Mouse (Mus musculus): Measurements from ENCODE around the gene Sprr2d. TPM values are rescaled to one million over a fixed set of nuclear protein-coding genes. Genes with fewer than 3 reads are reported as not detected.

Sprr2d gene
- 1.1 and 1.4 TPM in 2 replicates for polyA plus RNA-seq (2015; fragmentation: Nextera tagmentation; extraction: Ambion mirVana)

- DNase-seq (ENCODE audit: low spot score), result no peak
These were observed at the start of gene Sprr2d for GRCm38 (mm10) chr3:92338840-92339239. Sprr2d (plus strand) TSS chr3:92339140.

- DNase-seq (ENCODE audit: low spot score), result no peak
These were observed 31.5 kb upstream of the Sprr2d start for GRCm38 (mm10) chr3:92307406-92307805.

GRCm38 (mm10) chr3:92316320-92316719, 22.6 kb upstream of the Sprr2d start, which contains the start of gene Sprr2b:
Sprr2b (plus strand) TSS chr3:92316620.
- DNase-seq (ENCODE audit: low spot score), result no peak

DNA sequence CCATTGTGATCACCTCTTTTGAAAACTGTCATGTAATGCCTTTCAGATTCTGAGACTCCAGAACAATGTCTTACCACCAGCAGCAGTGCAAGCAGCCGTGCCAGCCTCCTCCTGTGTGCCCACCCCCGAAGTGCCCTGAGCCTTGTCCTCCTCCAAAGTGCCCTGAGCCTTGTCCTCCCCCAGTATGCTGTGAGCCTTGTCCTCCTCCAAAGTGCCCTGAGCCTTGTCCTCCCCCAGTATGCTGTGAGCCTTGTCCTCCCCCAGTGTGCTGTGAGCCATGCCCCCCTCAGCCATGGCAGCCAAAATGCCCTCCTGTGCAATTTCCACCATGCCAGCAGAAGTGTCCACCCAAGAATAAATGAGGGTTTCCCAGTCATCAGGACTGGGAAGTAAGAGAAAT, 21.6 kb upstream of the Sprr2d start:
- DNase-seq (ENCODE audit: low spot score), result no peak

GRCm38 (mm10) chr3:92336278-92336677, 2.7 kb upstream of the Sprr2d start:
- DNase-seq (ENCODE audit: low spot score), result no peak

DNA sequence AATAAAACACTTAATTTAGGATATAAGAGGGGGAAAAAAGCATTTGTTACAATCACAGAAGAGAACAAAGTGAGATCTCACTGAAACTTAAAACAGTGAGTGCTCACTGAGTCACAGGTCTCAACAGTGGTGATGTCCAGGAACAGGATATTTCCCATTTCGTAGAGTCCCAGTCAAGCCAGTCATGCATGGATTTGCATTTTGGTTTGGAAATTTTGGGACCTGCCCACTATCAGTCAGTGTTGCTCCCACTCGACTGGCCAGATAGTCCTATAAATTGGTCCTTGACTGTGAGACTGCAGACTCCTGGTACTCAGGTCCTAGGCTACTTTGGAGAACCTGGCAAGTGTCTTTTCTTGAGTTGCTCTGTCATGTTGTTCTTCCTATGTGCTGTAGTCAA, 12.9 kb downstream of the Sprr2d start, which contains the start of gene Sprr2e:
Gene Sprr2e (plus strand): TSS at position 301 of the 400 bp plus-strand sequence.
- DNase-seq (ENCODE audit: low spot score), result no peak

GRCm38 (mm10) chr3:92361619-92362018, 22.7 kb downstream of the Sprr2d start:
- DNase-seq (ENCODE audit: low spot score), result no peak

DNA sequence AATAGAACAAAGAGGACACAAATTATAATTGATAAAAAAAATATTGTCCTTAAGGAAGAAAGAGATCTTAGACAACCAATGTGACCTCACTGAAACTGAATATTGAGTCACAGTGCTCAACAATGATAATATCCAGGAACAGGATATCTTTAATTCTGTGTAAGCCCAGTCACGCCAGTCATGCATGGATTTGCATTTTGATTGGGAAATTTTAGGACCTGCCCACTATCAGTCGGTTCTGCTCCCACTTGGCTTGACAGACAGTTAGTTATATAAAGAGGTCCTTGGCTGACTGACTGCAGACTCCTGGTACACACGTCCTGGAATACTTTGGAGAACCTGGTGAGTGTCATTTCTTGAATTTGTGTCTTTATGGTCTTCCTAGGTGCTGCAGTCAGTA, 25.9 kb downstream of the Sprr2d start, which contains the start of gene Sprr2f:
Gene Sprr2f (plus strand): TSS at position 301 of the 400 bp plus-strand sequence.
- DNase-seq (ENCODE audit: low spot score), result no peak

- no peak for DNase-seq (ENCODE audit: low spot score)
These were observed 34.7 kb downstream of the Sprr2d start for GRCm38 (mm10) chr3:92373613-92374012.

- no peak for DNase-seq (ENCODE audit: low spot score)
These were observed 46.4 kb downstream of the Sprr2d start, which contains the start of gene Sprr2h for GRCm38 (mm10) chr3:92385385-92385784. Sprr2h (plus strand) TSS chr3:92385685.

Other genes with a start within 250 kb of the Sprr2d start
- 0.61 and 0.67 TPM in 2 replicates for gene Prr9, start 215.2 kb upstream of the Sprr2d start, polyA plus RNA-seq (2015; fragmentation: Nextera tagmentation; extraction: Ambion mirVana)
- gene Lelp1, start 196.4 kb upstream of the Sprr2d start, polyA plus RNA-seq (2015; fragmentation: Nextera tagmentation; extraction: Ambion mirVana), result not detected in 2 replicates
- gene Sprr2a1, start 123.3 kb upstream of the Sprr2d start, polyA plus RNA-seq (2015; fragmentation: Nextera tagmentation; extraction: Ambion mirVana), result 2.0 and 2.5 TPM in 2 replicates
- gene Sprr2a2, start 123.2 kb upstream of the Sprr2d start, polyA plus RNA-seq (2015; fragmentation: Nextera tagmentation; extraction: Ambion mirVana), result 246 and 255 TPM in 2 replicates
- gene Sprr2a3, start 53.7 kb upstream of the Sprr2d start, polyA plus RNA-seq (2015; fragmentation: Nextera tagmentation; extraction: Ambion mirVana), result 17.8 and 22.9 TPM in 2 replicates
- gene Sprr2b, start 22.5 kb upstream of the Sprr2d start, polyA plus RNA-seq (2015; fragmentation: Nextera tagmentation; extraction: Ambion mirVana), result 0.51 and 0.96 TPM in 2 replicates
- gene Sprr2e, start 13.0 kb downstream of the Sprr2d start, polyA plus RNA-seq (2015; fragmentation: Nextera tagmentation; extraction: Ambion mirVana), result 0.22 and 0.38 TPM in 2 replicates
- gene Sprr2f, start 26.0 kb downstream of the Sprr2d start, polyA plus RNA-seq (2015; fragmentation: Nextera tagmentation; extraction: Ambion mirVana), result 1.3 and 1.5 TPM in 2 replicates
- gene Sprr2h, start 46.5 kb downstream of the Sprr2d start, polyA plus RNA-seq (2015; fragmentation: Nextera tagmentation; extraction: Ambion mirVana), result 0.39 TPM in 1 of 2 replicates, not detected in the other
- gene Sprr2i, start 68.9 kb downstream of the Sprr2d start, polyA plus RNA-seq (2015; fragmentation: Nextera tagmentation; extraction: Ambion mirVana), result 1.7 and 2.3 TPM in 2 replicates
- 0.19 and 0.29 TPM in 2 replicates for gene Sprr2j-ps, start 78.9 kb downstream of the Sprr2d start, polyA plus RNA-seq (2015; fragmentation: Nextera tagmentation; extraction: Ambion mirVana)
- gene Gm9774, start 90.3 kb downstream of the Sprr2d start, polyA plus RNA-seq (2015; fragmentation: Nextera tagmentation; extraction: Ambion mirVana), result 9.3 and 9.4 TPM in 2 replicates
- 0.46 and 0.49 TPM in 2 replicates for gene Sprr2k, start 93.4 kb downstream of the Sprr2d start, polyA plus RNA-seq (2015; fragmentation: Nextera tagmentation; extraction: Ambion mirVana)
- 0.68 and 1.1 TPM in 2 replicates for gene Sprr1b, start 99.6 kb downstream of the Sprr2d start, polyA plus RNA-seq (2015; fragmentation: Nextera tagmentation; extraction: Ambion mirVana)
- gene Sprr3, start 119.6 kb downstream of the Sprr2d start, polyA plus RNA-seq (2015; fragmentation: Nextera tagmentation; extraction: Ambion mirVana), result 1.4 TPM in 1 of 2 replicates, not detected in the other
- gene Sprr1a, start 146.8 kb downstream of the Sprr2d start, polyA plus RNA-seq (2015; fragmentation: Nextera tagmentation; extraction: Ambion mirVana), result 14.9 and 17.7 TPM in 2 replicates
- 1.1 TPM in 1 of 2 replicates, not detected in the other for gene Sprr4, start 161.4 kb downstream of the Sprr2d start, polyA plus RNA-seq (2015; fragmentation: Nextera tagmentation; extraction: Ambion mirVana)
- gene 2310046K23Rik, start 195.4 kb downstream of the Sprr2d start, polyA plus RNA-seq (2015; fragmentation: Nextera tagmentation; extraction: Ambion mirVana), result 0.46 TPM in 1 of 2 replicates, not detected in the other
- gene Ivl, start 234.6 kb downstream of the Sprr2d start, polyA plus RNA-seq (2015; fragmentation: Nextera tagmentation; extraction: Ambion mirVana), result 0.14 and 0.25 TPM in 2 replicates
- gene Smcp, start 249.9 kb downstream of the Sprr2d start, polyA plus RNA-seq (2015; fragmentation: Nextera tagmentation; extraction: Ambion mirVana), result 0.16 TPM in 1 of 2 replicates, not detected in the other